Mouse (Mus musculus): ENCODE data around the gene Ampd3.

- TF ChIP-seq POLR2A (IDR thresholded peaks at IDR 0.05; ENCODE audit: control insufficient read depth, low read depth, low read length) = no peak
- TF ChIP-seq CTCF (IDR thresholded peaks at IDR 0.05; ENCODE audit: control insufficient read depth, insufficient read depth, insufficient replicate concordance, low read depth, low read length) = no peak
These were observed 2.9 kb downstream of the Ampd3 start for GRCm38 (mm10) chr7:110770949-110771348.

Data from testis, adult 2 months (tissue).